Comparison of ENCODE assay signal across 8 mouse cellular contexts in genomic region chr7:81706416-81707391, GRCm38 (mm10). TPM values are rescaled to one million over a fixed set of nuclear protein-coding genes. Genes with fewer than 3 reads are reported as not detected.
DNase-seq lines count a peak whose midpoint lies in the region; ATAC-seq and TF ChIP-seq lines count a peak whose summit lies in the region.

No protein-coding gene starts in this region.

- no peak for TF ChIP-seq CTCF in gastrocnemius, adult 2 months (IDR thresholded peaks at IDR 0.05)

- peaks cover 12% of the 10 kb centered on the region for H3K27me3 ChIP-seq in embryonic facial prominence, embryonic 14.5 days (replicated peaks; ENCODE audit: control insufficient read depth, insufficient read depth, low read length)
- H3K27me3 ChIP-seq in limb, embryonic 13.5 days = peaks cover 40% of the 10 kb centered on the region

- 2% methylated on average over 16 of the region's 114 CpGs for WGBS in embryonic facial prominence, embryonic 14.5 days
- WGBS in limb, embryonic 13.5 days = under 1% methylated on average over 84 of the region's 114 CpGs

- H3K4me1 ChIP-seq in embryonic facial prominence, embryonic 14.5 days (ENCODE audit: control insufficient read depth, insufficient read depth, low read length) = 0 out of 2 replicates have a peak, but pooled peaks cover 7% of the 10 kb centered on the region
- peaks cover 27% of the 10 kb centered on the region for H3K4me1 ChIP-seq in limb, embryonic 13.5 days

- DNase-seq in gastrocnemius, adult 2 months = peak; percentile 70
- DNase-seq in gastrocnemius, adult 18-20 months (ENCODE audit: low spot score) = no peak
- peak; percentile 53 for DNase-seq in R1 (ENCODE audit: low read depth, low spot score)
- peak; percentile 38 for DNase-seq in embryonic facial prominence, embryonic 14.5 days (ENCODE audit: low spot score)
- peak; percentile 43 for DNase-seq in heart, postnatal 4 days
- peak; percentile 66 for DNase-seq in neural tube, embryonic 10.5 days (ENCODE audit: extremely low spot score, low spot score)
- DNase-seq in T-cell, adult 2 months (ENCODE audit: low spot score) = no peak

- peaks cover 7% of the 10 kb centered on the region for H3K9me3 ChIP-seq in embryonic facial prominence, embryonic 14.5 days (ENCODE audit: control insufficient read depth, low read length)
- 0 out of 2 replicates have a peak, but pooled peaks cover 8% of the 10 kb centered on the region for H3K9me3 ChIP-seq in limb, embryonic 13.5 days

- intact Hi-C loops in gastrocnemius, adult 2 months (cut with DNase I) = no loop called here

- no peaks in the 10 kb centered on the region for H3K36me3 ChIP-seq in embryonic facial prominence, embryonic 14.5 days (ENCODE audit: control insufficient read depth, insufficient read depth, low read length)
- no peaks in the 10 kb centered on the region for H3K36me3 ChIP-seq in limb, embryonic 13.5 days

- peak overlapping the region; percentile 70 for H3K9ac ChIP-seq in embryonic facial prominence, embryonic 14.5 days (ENCODE audit: low read depth, low read length)
- peak overlapping the region; percentile 82 for H3K9ac ChIP-seq in limb, embryonic 13.5 days

- peak overlapping the region; percentile 87 for H3K4me2 ChIP-seq in embryonic facial prominence, embryonic 14.5 days (ENCODE audit: low read depth, low read length)
- H3K4me2 ChIP-seq in limb, embryonic 13.5 days (replicated peaks) = peak overlapping the region; percentile 83

- H3K27ac ChIP-seq in gastrocnemius, adult 2 months = peak overlapping the region; percentile 83
- H3K27ac ChIP-seq in embryonic facial prominence, embryonic 14.5 days (replicated peaks; ENCODE audit: low read depth, low read length) = peak overlapping the region; percentile 31; the same call in 1 of the 2 replicates
- peak overlapping the region; percentile 80 for H3K27ac ChIP-seq in limb, embryonic 13.5 days

- ATAC-seq in embryonic facial prominence, embryonic 14.5 days (ENCODE audit: low read depth) = peak; percentile 70
- ATAC-seq in limb, embryonic 13.5 days (ENCODE audit: low FRiP score, low read depth) = peak; percentile 85

- H3K4me3 ChIP-seq in gastrocnemius, adult 2 months = peak overlapping the region; percentile 85
- H3K4me3 ChIP-seq in embryonic facial prominence, embryonic 14.5 days (ENCODE audit: low read depth, low read length) = peak overlapping the region; percentile 59
- H3K4me3 ChIP-seq in limb, embryonic 13.5 days = peak overlapping the region; percentile 72

RNA-seq across cellular contexts. Expression of gene Homer2, which starts 0.6 kb away (rescaled TPM):
- total RNA-seq in gastrocnemius, adult 2 months (2021) = 100 to 1,000 TPM in 1 of 2 experiments, 10 to 100 TPM in 1; 39.9 to 102 TPM
- total RNA-seq in gastrocnemius, adult 18-20 months (2021) = 10 to 100 TPM; 51.1 to 51.7 TPM
- polyA plus RNA-seq in embryonic facial prominence, embryonic 14.5 days (2014; fragmentation: Nextera tagmentation; extraction: Ambion mirVana) = 23.7 and 25.2 TPM in 2 replicates
- total RNA-seq in heart, postnatal 4 days (2021) = 10 to 100 TPM; 60.7 to 63.1 TPM
- 35.2 and 36.7 TPM in 2 replicates for polyA plus RNA-seq in limb, embryonic 13.5 days (2015; fragmentation: Nextera tagmentation; extraction: Ambion mirVana)

RNA-seq across cellular contexts. Expression of gene Ramac, which starts 56.0 kb away (rescaled TPM):
- total RNA-seq in gastrocnemius, adult 2 months (2021) = 10 to 100 TPM; 23.8 to 24.8 TPM
- total RNA-seq in gastrocnemius, adult 18-20 months (2021) = 10 to 100 TPM; 22.3 to 25.9 TPM
- 107 TPM in 2 replicates for polyA plus RNA-seq in embryonic facial prominence, embryonic 14.5 days (2014; fragmentation: Nextera tagmentation; extraction: Ambion mirVana)
- total RNA-seq in heart, postnatal 4 days (2021) = 10 to 100 TPM; 28.6 to 32.2 TPM
- polyA plus RNA-seq in limb, embryonic 13.5 days (2015; fragmentation: Nextera tagmentation; extraction: Ambion mirVana) = 118 and 124 TPM in 2 replicates

Comparison
In these comparisons a context has a peak if more than half of its experiments do, and no peak if none do; other contexts are left out.
1. DNase-seq: peak in gastrocnemius, adult 2 months (single experiment), R1 (single experiment), embryonic facial prominence, embryonic 14.5 days (single experiment), heart, postnatal 4 days (single experiment) and neural tube, embryonic 10.5 days (single experiment); none in gastrocnemius, adult 18-20 months (single experiment) and T-cell, adult 2 months (single experiment).
2. H3K27ac ChIP-seq: peak in every context shown above with its lines; median percentile 83 in gastrocnemius, adult 2 months; 80 in limb, embryonic 13.5 days; 31 in embryonic facial prominence, embryonic 14.5 days.
3. Peak in every context shown above with its lines, with median percentiles within 50 percentile points of each other: H3K4me3 ChIP-seq.